ENCODE assay signal across 9 mouse cellular contexts in genomic region chr17:30559536-30559935, GRCm38 (mm10). TPM values are rescaled to one million over a fixed set of nuclear protein-coding genes. Genes with fewer than 3 reads are reported as not detected.
DNase-seq lines count a peak whose midpoint lies in the region; ATAC-seq and TF ChIP-seq lines count a peak whose summit lies in the region.
"Had no signal": no experiment of that assay in that cellular context is flagged by ENCODE, and none has a peak within 500 bp of the region (broad histone marks: within the 10 kb centered on the region; RNA-seq: fewer than 3 reads in every experiment).

No protein-coding gene starts in this region.

- no peaks in the 10 kb centered on the region for H3K9me3 ChIP-seq in kidney, embryonic 14.5 days (ENCODE audit: control insufficient read depth, low read length)
- H3K9me3 ChIP-seq: neural tube, embryonic 12.5 days had no signal

- H3K27ac ChIP-seq in kidney, adult 2 months (ENCODE audit: insufficient read depth, low read depth, low read length), result no peak overlapping the region
- H3K27ac ChIP-seq in kidney, embryonic 14.5 days (ENCODE audit: low read depth, low read length), result no peak overlapping the region
- H3K27ac ChIP-seq: neural tube, embryonic 12.5 days had no signal

- no peak overlapping the region for H3K4me2 ChIP-seq in kidney, embryonic 14.5 days (replicated peaks; ENCODE audit: low read depth, low read length)
- H3K4me2 ChIP-seq: neural tube, embryonic 12.5 days had no signal

- H3K36me3 ChIP-seq in kidney, adult 2 months (ENCODE audit: control insufficient read depth, insufficient read depth, low read length), result no peaks in the 10 kb centered on the region
- no peaks in the 10 kb centered on the region for H3K36me3 ChIP-seq in kidney, embryonic 14.5 days (ENCODE audit: control insufficient read depth, insufficient read depth, low read length)
- H3K36me3 ChIP-seq: neural tube, embryonic 12.5 days had no signal

- TF ChIP-seq CTCF in kidney, adult 2 months (conservative IDR thresholded peaks at IDR 0.05; ENCODE audit: insufficient read depth, insufficient read length, low read depth, low read length), result peak; percentile 84

- no peaks in the 10 kb centered on the region for H3K27me3 ChIP-seq in kidney, adult 2 months (replicated peaks; ENCODE audit: control insufficient read depth, insufficient read depth, low read length)
- H3K27me3 ChIP-seq in kidney, embryonic 14.5 days (ENCODE audit: control insufficient read depth, insufficient read depth, low read length), result no peaks in the 10 kb centered on the region
- H3K27me3 ChIP-seq: neural tube, embryonic 12.5 days had no signal

- H3K9ac ChIP-seq in kidney, embryonic 14.5 days (ENCODE audit: low read depth, low read length), result no peak overlapping the region
- H3K9ac ChIP-seq: neural tube, embryonic 12.5 days had no signal

- no peaks in the 10 kb centered on the region for H3K4me1 ChIP-seq in kidney, adult 2 months (ENCODE audit: control insufficient read depth, insufficient read depth, low read length)
- H3K4me1 ChIP-seq in kidney, embryonic 14.5 days (ENCODE audit: control insufficient read depth, insufficient read depth, low read length), result no peaks in the 10 kb centered on the region
- H3K4me1 ChIP-seq: neural tube, embryonic 12.5 days had no signal

- H3K4me3 ChIP-seq in kidney, adult 2 months (ENCODE audit: insufficient read depth, low read depth, low read length), result no peak overlapping the region
- no peak overlapping the region for H3K4me3 ChIP-seq in kidney, embryonic 14.5 days (ENCODE audit: low read length)
- H3K4me3 ChIP-seq: neural tube, embryonic 12.5 days had no signal

- peak; percentile 81 for DNase-seq in kidney, adult 2 months
- peak; percentile 77 to 83 for DNase-seq in CD8-positive naive resting alpha-beta T cell, adult 2 months (ENCODE audit: low read depth in 2 of 2, low spot score in 2 of 2)
- DNase-seq in adrenal gland, adult (ENCODE audit: inconsistent age in 2 of 2, low spot score in 1 of 2), result peak; percentile 68 to 92
- peak; percentile 38 for DNase-seq in embryo, embryonic 9.5 days (ENCODE audit: extremely low spot score)
- peak; percentile 78 to 94 for DNase-seq in kidney, postnatal 36 days
- no peak for DNase-seq in Muller cell, postnatal 12 days (ENCODE audit: inconsistent ontology term)

- 39% methylated on average over 3 of the region's 3 CpGs for WGBS in kidney, adult 2 months
- 46% methylated on average over 3 of the region's 3 CpGs for WGBS in kidney, embryonic 14.5 days

- TF ChIP-seq POLR2A in kidney, adult 2 months (IDR thresholded peaks at IDR 0.05; ENCODE audit: low read depth, low read length), result no peak

- no peak for ATAC-seq in kidney, embryonic 14.5 days (ENCODE audit: low FRiP score, low TSS enrichment)
- ATAC-seq in neutrophil, adult 5-6 weeks (ENCODE audit: extremely low read depth, insufficient number of reproducible peaks, low FRiP score, poor library complexity, severe bottlenecking), result peak; percentile 90

RNA-seq across cellular contexts. Expression of gene Btbd9, which starts 16.8 kb away (rescaled TPM):
- polyA plus RNA-seq in kidney, adult 2 months (2012; rRNA removed), result 21.9 and 25.6 TPM in 2 replicates
- polyA plus RNA-seq in kidney, embryonic 14.5 days (2014; fragmentation: Nextera tagmentation; extraction: Ambion mirVana), result 34.1 and 52.5 TPM in 2 replicates
- 35.9 and 37.0 TPM in 2 replicates for total RNA-seq in neutrophil, adult 5-6 weeks (2017)
